Mouse (Mus musculus) CH12.LX (cell line): ENCODE results near the gene Rnasek.

ENCODE experiments used
- CHD1 ChIP-seq: IDR thresholded peaks from 2 replicates; pipeline ENCODE4 v1.6.1; 2012; ENCODE audit warnings: low read depth, low read length, improper control_type of control experiment, inconsistent platforms
- EP300 ChIP-seq: IDR thresholded peaks from 2 replicates; pipeline ENCODE4 v1.6.1; 2011; ENCODE audit warnings: low read length, improper control_type of control experiment
- IRF4 ChIP-seq: IDR thresholded peaks from 2 replicates; pipeline ENCODE4 v1.6.1; 2014; ENCODE audit warnings: low read depth, mild to moderate bottlenecking, inconsistent platforms, low read length, improper control_type of control experiment
- NRF1 ChIP-seq: IDR thresholded peaks from 2 replicates; pipeline ENCODE4 v1.6.1; 2014; ENCODE audit warnings: low read depth, mild to moderate bottlenecking, inconsistent platforms, low read length, improper control_type of control experiment, moderate library complexity
- POLR2A ChIP-seq: IDR thresholded peaks from 2 replicates; pipeline ENCODE4 v1.6.1; 2011; ENCODE audit warnings: low read depth, mild to moderate bottlenecking, improper control_type of control experiment, low read length
- POLR2AphosphoS2 ChIP-seq: IDR thresholded peaks from 2 replicates; pipeline ENCODE4 v1.6.1; 2011; ENCODE audit warnings: low read depth, low read length, improper control_type of control experiment
- ZNF384 ChIP-seq: IDR thresholded peaks from 2 replicates; pipeline ENCODE4 v1.6.1; 2012; ENCODE audit warnings: low read depth, low read length, improper control_type of control experiment, inconsistent platforms

DNA sequence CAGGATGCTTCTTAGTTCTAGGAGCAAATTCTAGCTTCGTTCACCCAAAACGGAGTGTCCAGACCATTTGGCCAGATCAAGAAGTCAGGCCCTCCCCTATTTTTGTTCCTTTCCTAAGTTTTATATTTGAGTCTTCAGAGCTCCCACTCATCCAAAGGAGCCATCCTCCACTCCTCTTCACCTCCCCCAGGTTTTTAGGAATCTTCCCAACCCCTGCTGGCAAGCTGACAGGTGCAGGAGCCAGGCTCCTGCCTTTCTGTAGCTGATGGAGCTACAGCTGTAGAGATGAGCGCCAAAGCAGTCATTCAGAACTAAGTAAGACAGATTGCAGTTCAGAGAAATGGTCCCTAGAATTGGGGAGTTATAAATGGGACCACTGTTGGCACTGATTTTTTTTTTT, 39.3 kb upstream of the Rnasek start:
- no peak for TF ChIP-seq POLR2A
- TF ChIP-seq CHD1, result no peak
- TF ChIP-seq ZNF384, result no peak
- TF ChIP-seq IRF4, result no peak
- no peak for TF ChIP-seq POLR2AphosphoS2
- TF ChIP-seq NRF1, result no peak
- TF ChIP-seq EP300, result no peak
